Comparison of ENCODE assay signal across 24 mouse cellular contexts in genomic region chr5:33623766-33624165, GRCm38 (mm10). TPM values are rescaled to one million over a fixed set of nuclear protein-coding genes. Genes with fewer than 3 reads are reported as not detected.
DNase-seq lines count a peak whose midpoint lies in the region; ATAC-seq and TF ChIP-seq lines count a peak whose summit lies in the region.
"Had no signal": no experiment of that assay in that cellular context is flagged by ENCODE, and none has a peak within 500 bp of the region (broad histone marks: within the 10 kb centered on the region; RNA-seq: fewer than 3 reads in every experiment).

No protein-coding gene starts in this region.

- no peak overlapping the region for H3K4me3 ChIP-seq in gastrocnemius, adult 2 months
- no peak overlapping the region for H3K4me3 ChIP-seq in midbrain, embryonic 12.5 days
- H3K4me3 ChIP-seq in midbrain, embryonic 13.5 days (replicated peaks): no peak overlapping the region
- H3K4me3 ChIP-seq: embryonic facial prominence, embryonic 10.5 days; embryonic facial prominence, embryonic 13.5 days; erythroblast, embryonic 14.5 days; forebrain, embryonic 12.5 days; forebrain, embryonic 15.5 days; hindbrain, embryonic 15.5 days had no signal

- peaks cover 9% of the 10 kb centered on the region for H3K4me1 ChIP-seq in midbrain, embryonic 12.5 days
- peaks cover 12% of the 10 kb centered on the region for H3K4me1 ChIP-seq in midbrain, embryonic 13.5 days (replicated peaks)

- TF ChIP-seq CTCF in gastrocnemius, adult 2 months (IDR thresholded peaks at IDR 0.05): no peak

- H3K27me3 ChIP-seq in midbrain, embryonic 12.5 days: no peaks in the 10 kb centered on the region
- no peaks in the 10 kb centered on the region for H3K27me3 ChIP-seq in midbrain, embryonic 13.5 days
- H3K27me3 ChIP-seq: embryonic facial prominence, embryonic 13.5 days; forebrain, embryonic 12.5 days; forebrain, embryonic 15.5 days; hindbrain, embryonic 15.5 days had no signal

- intact Hi-C loops in gastrocnemius, adult 2 months (cut with DNase I): loop anchor here (10.0 kb wide), 1 partner anchor 759 kb away; the partner anchor contains the start of gene Depdc5
- intact Hi-C loops in gastrocnemius, postnatal 14 days (cut with DNase I; ENCODE audit: low total_unique reads): no loop called here

- ATAC-seq in midbrain, embryonic 12.5 days (ENCODE audit: low FRiP score, low read depth): no peak
- no peak for ATAC-seq in midbrain, embryonic 13.5 days
- ATAC-seq in megakaryocyte-erythroid progenitor cell, adult 5-6 weeks (replicated peaks; ENCODE audit: low FRiP score, low TSS enrichment, poor library complexity, severe bottlenecking): 0 out of 2 replicates have a peak, but pooled peaks have one; percentile 17
- ATAC-seq: activated CD4-positive, CD25-positive, alpha-beta regulatory T cell, adult 4 months; forebrain, embryonic 15.5 days had no signal

- no peaks in the 10 kb centered on the region for H3K36me3 ChIP-seq in midbrain, embryonic 12.5 days
- no peaks in the 10 kb centered on the region for H3K36me3 ChIP-seq in midbrain, embryonic 13.5 days
- H3K36me3 ChIP-seq: forebrain, embryonic 15.5 days; hindbrain, embryonic 15.5 days had no signal

- WGBS in midbrain, embryonic 12.5 days: 89% methylated on average over 3 of the region's 3 CpGs
- WGBS in midbrain, embryonic 13.5 days: 87% methylated on average over 3 of the region's 3 CpGs

- H3K9me3 ChIP-seq in midbrain, embryonic 12.5 days: no peaks in the 10 kb centered on the region
- no peaks in the 10 kb centered on the region for H3K9me3 ChIP-seq in midbrain, embryonic 13.5 days
- H3K9me3 ChIP-seq: embryonic facial prominence, embryonic 10.5 days; embryonic facial prominence, embryonic 13.5 days; forebrain, embryonic 12.5 days; forebrain, embryonic 15.5 days; hindbrain, embryonic 15.5 days had no signal

- no peak for DNase-seq in gastrocnemius, adult 2 months
- DNase-seq in gastrocnemius, postnatal 14 days: no peak
- DNase-seq in ovary, adult 18-20 months (ENCODE audit: low spot score): peak; percentile 71
- no peak for DNase-seq in ovary, postnatal 14 days (ENCODE audit: low spot score)
- DNase-seq: adrenal gland, adult 8-10 months; adrenal gland, postnatal 25 days; cerebellum, adult 11-12 months; cerebellum, adult 8-10 months; cerebellum, postnatal 10 days; cerebellum, postnatal 36 days; embryo, embryonic 11 days; gastrocnemius, postnatal 10 days; heart, adult 11 months had no signal

- no peak overlapping the region for H3K9ac ChIP-seq in midbrain, embryonic 12.5 days (replicated peaks)
- no peak overlapping the region for H3K9ac ChIP-seq in midbrain, embryonic 13.5 days (replicated peaks)
- H3K9ac ChIP-seq: embryonic facial prominence, embryonic 13.5 days; forebrain, embryonic 12.5 days; forebrain, embryonic 15.5 days; hindbrain, embryonic 15.5 days had no signal

- H3K27ac ChIP-seq in gastrocnemius, adult 2 months: 0 out of 2 replicates have a peak overlapping the region, but pooled peaks have one; percentile 4
- 0 out of 2 replicates have a peak overlapping the region, but pooled peaks have one; percentile 3 for H3K27ac ChIP-seq in midbrain, embryonic 12.5 days (replicated peaks)
- H3K27ac ChIP-seq in midbrain, embryonic 13.5 days: no peak overlapping the region
- H3K27ac ChIP-seq: embryonic facial prominence, embryonic 10.5 days; embryonic facial prominence, embryonic 13.5 days; forebrain, embryonic 12.5 days; forebrain, embryonic 15.5 days; hindbrain, embryonic 15.5 days had no signal

- no peak overlapping the region for H3K4me2 ChIP-seq in midbrain, embryonic 12.5 days (replicated peaks)
- H3K4me2 ChIP-seq in midbrain, embryonic 13.5 days (replicated peaks): no peak overlapping the region
- H3K4me2 ChIP-seq: embryonic facial prominence, embryonic 13.5 days; forebrain, embryonic 12.5 days; forebrain, embryonic 15.5 days; heart, embryonic 11.5 days; hindbrain, embryonic 15.5 days had no signal

RNA-seq across cellular contexts. Expression of gene Fam53a, which starts 5.7 kb away (rescaled TPM):
- 10 to 100 TPM; 59.4 to 68.6 TPM for total RNA-seq in gastrocnemius, adult 2 months (2021)
- total RNA-seq in gastrocnemius, postnatal 14 days (2021): 10 to 100 TPM; 52.5 to 57.0 TPM
- 47.7 and 49.2 TPM in 2 replicates for polyA plus RNA-seq in midbrain, embryonic 12.5 days (2016; fragmentation: Nextera tagmentation; extraction: Ambion mirVana)
- polyA plus RNA-seq in midbrain, embryonic 13.5 days (2015; fragmentation: Nextera tagmentation; extraction: Ambion mirVana): 36.0 and 41.3 TPM in 2 replicates
- 44.2 and 44.7 TPM in 2 replicates for total RNA-seq in megakaryocyte-erythroid progenitor cell, adult 5-6 weeks (2014; fragmentation: Nextera tagmentation)
- 14.6 and 21.7 TPM in 2 replicates for total RNA-seq in megakaryocyte-erythroid progenitor cell, adult 5-6 weeks (2017)

RNA-seq across cellular contexts. Expression of gene Gm9903, which starts 6.0 kb away (rescaled TPM):
- under 1 TPM in 1 of 2 experiments, not detected in 1; 0.64 TPM for total RNA-seq in gastrocnemius, adult 2 months (2021)
- 1 to 10 TPM in 1 of 2 experiments, under 1 TPM in 1; 0.62 to 1.0 TPM for total RNA-seq in gastrocnemius, postnatal 14 days (2021)
- 0.93 and 1.0 TPM in 2 replicates for polyA plus RNA-seq in midbrain, embryonic 12.5 days (2016; fragmentation: Nextera tagmentation; extraction: Ambion mirVana)
- polyA plus RNA-seq in midbrain, embryonic 13.5 days (2015; fragmentation: Nextera tagmentation; extraction: Ambion mirVana): 0.85 TPM in 2 replicates
- total RNA-seq in megakaryocyte-erythroid progenitor cell, adult 5-6 weeks (2014; fragmentation: Nextera tagmentation): not detected in 2 replicates
- 0.69 TPM in 1 of 2 replicates, not detected in the other for total RNA-seq in megakaryocyte-erythroid progenitor cell, adult 5-6 weeks (2017)
- polyA plus RNA-seq: erythroblast, embryonic 14.5 days had no signal

RNA-seq across cellular contexts. Expression of gene Slbp, which starts 28.6 kb away (rescaled TPM):
- total RNA-seq in gastrocnemius, adult 2 months (2021): 1 to 10 TPM; 6.3 to 7.7 TPM
- total RNA-seq in gastrocnemius, postnatal 14 days (2021): 10 to 100 TPM; 11.8 to 13.0 TPM
- 231 TPM in 2 replicates for polyA plus RNA-seq in midbrain, embryonic 12.5 days (2016; fragmentation: Nextera tagmentation; extraction: Ambion mirVana)
- polyA plus RNA-seq in midbrain, embryonic 13.5 days (2015; fragmentation: Nextera tagmentation; extraction: Ambion mirVana): 143 and 151 TPM in 2 replicates
- total RNA-seq in megakaryocyte-erythroid progenitor cell, adult 5-6 weeks (2014; fragmentation: Nextera tagmentation): 229 and 276 TPM in 2 replicates
- 348 and 369 TPM in 2 replicates for total RNA-seq in megakaryocyte-erythroid progenitor cell, adult 5-6 weeks (2017)

RNA-seq across cellular contexts. Expression of gene Tacc3, which starts 34.2 kb away (rescaled TPM):
- 1 to 10 TPM in 1 of 2 experiments, under 1 TPM in 1; 0.97 to 1.3 TPM for total RNA-seq in gastrocnemius, adult 2 months (2021)
- 1 to 10 TPM; 6.4 to 6.8 TPM for total RNA-seq in gastrocnemius, postnatal 14 days (2021)
- polyA plus RNA-seq in midbrain, embryonic 12.5 days (2016; fragmentation: Nextera tagmentation; extraction: Ambion mirVana): 203 and 205 TPM in 2 replicates
- polyA plus RNA-seq in midbrain, embryonic 13.5 days (2015; fragmentation: Nextera tagmentation; extraction: Ambion mirVana): 84.6 and 88.0 TPM in 2 replicates
- total RNA-seq in megakaryocyte-erythroid progenitor cell, adult 5-6 weeks (2014; fragmentation: Nextera tagmentation): 121 and 124 TPM in 2 replicates
- 124 and 155 TPM in 2 replicates for total RNA-seq in megakaryocyte-erythroid progenitor cell, adult 5-6 weeks (2017)

RNA-seq across cellular contexts. Expression of gene Tmem129, which starts 34.5 kb away (rescaled TPM):
- total RNA-seq in gastrocnemius, adult 2 months (2021): 10 to 100 TPM in 1 of 2 experiments, 1 to 10 TPM in 1; 9.0 to 11.7 TPM
- 10 to 100 TPM; 10.5 to 10.9 TPM for total RNA-seq in gastrocnemius, postnatal 14 days (2021)
- polyA plus RNA-seq in midbrain, embryonic 12.5 days (2016; fragmentation: Nextera tagmentation; extraction: Ambion mirVana): 31.8 and 37.5 TPM in 2 replicates
- polyA plus RNA-seq in midbrain, embryonic 13.5 days (2015; fragmentation: Nextera tagmentation; extraction: Ambion mirVana): 31.8 and 33.2 TPM in 2 replicates
- 20.5 and 30.5 TPM in 2 replicates for total RNA-seq in megakaryocyte-erythroid progenitor cell, adult 5-6 weeks (2014; fragmentation: Nextera tagmentation)
- total RNA-seq in megakaryocyte-erythroid progenitor cell, adult 5-6 weeks (2017): 12.3 and 34.4 TPM in 2 replicates

Comparison
In these comparisons a context has a peak if more than half of its experiments do, and no peak if none do; other contexts are left out.
1. RNA of gene Slbp, which starts 28.6 kb away (total RNA-seq): 229 to 369 TPM in megakaryocyte-erythroid progenitor cell, adult 5-6 weeks; 11.8 to 13.0 TPM in gastrocnemius, postnatal 14 days and 6.3 to 7.7 TPM in gastrocnemius, adult 2 months; every median in the first group is over 10 times any median in the second.